Mouse (Mus musculus) cerebellum, adult 11-12 months (tissue): ENCODE measurements around the gene Fbf1.

Experiments
- DNase-seq: peaks from one replicate; pipeline ENCODE4 v3.0.0; 2022

Gene Fbf1

GRCm38 (mm10) chr11:116167884-116168439 lies at the start of gene Fbf1:
TSS of gene Fbf1 (minus strand) at chr11:116168166.
- DNase-seq = peak; percentile 95

- no peak for DNase-seq
Measured at GRCm38 (mm10) chr11:116216549-116216948, 48.6 kb upstream of the Fbf1 start.

GRCm38 (mm10) chr11:116215991-116216390 lies 48.0 kb upstream of the Fbf1 start:
- DNase-seq = no peak

- DNase-seq = no peak
Measured at GRCm38 (mm10) chr11:116215181-116215580, 47.2 kb upstream of the Fbf1 start.

- DNase-seq = no peak
Measured at GRCm38 (mm10) chr11:116213877-116214510, 46.0 kb upstream of the Fbf1 start.

- no peak for DNase-seq
Measured at GRCm38 (mm10) chr11:116212847-116213246, 44.9 kb upstream of the Fbf1 start.

- no peak for DNase-seq
Measured at GRCm38 (mm10) chr11:116210696-116211095, 42.7 kb upstream of the Fbf1 start.

GRCm38 (mm10) chr11:116209257-116209656 lies 41.3 kb upstream of the Fbf1 start:
- no peak for DNase-seq

GRCm38 (mm10) chr11:116208660-116209059 lies 40.7 kb upstream of the Fbf1 start:
- DNase-seq = no peak

- no peak for DNase-seq
Measured at GRCm38 (mm10) chr11:116206678-116207077, 38.7 kb upstream of the Fbf1 start.

GRCm38 (mm10) chr11:116203150-116203549 lies 35.2 kb upstream of the Fbf1 start:
- no peak for DNase-seq

GRCm38 (mm10) chr11:116201151-116201550 lies 33.2 kb upstream of the Fbf1 start:
- no peak for DNase-seq

GRCm38 (mm10) chr11:116198639-116199531 lies 30.9 kb upstream of the Fbf1 start, which contains the start of the genes Ten1 and Acox1:
TSS of gene Ten1 (plus strand) at chr11:116198855.
TSS of gene Acox1 (minus strand) at chr11:116199045.
- DNase-seq = peak; percentile 96

GRCm38 (mm10) chr11:116198132-116198531 lies 30.2 kb upstream of the Fbf1 start:
- no peak for DNase-seq

- no peak for DNase-seq
Measured at GRCm38 (mm10) chr11:116197584-116197906, 29.6 kb upstream of the Fbf1 start.

- DNase-seq = no peak
Measured at GRCm38 (mm10) chr11:116196866-116197583, 29.1 kb upstream of the Fbf1 start.

- DNase-seq = no peak
Measured at GRCm38 (mm10) chr11:116196336-116196735, 28.4 kb upstream of the Fbf1 start.

- DNase-seq = no peak
Measured at GRCm38 (mm10) chr11:116195252-116195651, 27.3 kb upstream of the Fbf1 start.

GRCm38 (mm10) chr11:116194619-116195018 lies 26.7 kb upstream of the Fbf1 start:
- no peak for DNase-seq

GRCm38 (mm10) chr11:116187226-116187930 lies 19.4 kb upstream of the Fbf1 start:
- no peak for DNase-seq

- no peak for DNase-seq
Measured at GRCm38 (mm10) chr11:116186360-116186759, 18.4 kb upstream of the Fbf1 start.

GRCm38 (mm10) chr11:116185836-116186235 lies 17.9 kb upstream of the Fbf1 start:
- DNase-seq = no peak
